Mouse (Mus musculus) G1E (cell line): ENCODE measurements around the gene Chchd5. TPM values are rescaled to one million over a fixed set of nuclear protein-coding genes. Genes with fewer than 3 reads are reported as not detected.

Experiments used
- ATAC-seq: 2 replicates; pipeline ENCODE4 v1.8.0; 2016; ENCODE audit warnings: mild to moderate bottlenecking; ENCODE audit not compliant: insufficient number of reproducible peaks, poor library complexity, low FRiP score, severe bottlenecking; ENCODE audit errors: extremely low read depth
- DNase-seq: peaks from one replicate; pipeline ENCODE4 v3.0.0; 2012; ENCODE audit warnings: low spot score
- H3K27me3 ChIP-seq: 2 replicates; pipeline ENCODE4 v1.6.1; 2012; ENCODE audit warnings: mild to moderate bottlenecking, low read length, inconsistent platforms; ENCODE audit not compliant: insufficient read depth
- H3K36me3 ChIP-seq: replicated peaks from 2 replicates; pipeline ENCODE3; 2012; ENCODE audit warnings: mild to moderate bottlenecking, inconsistent platforms
- H3K4me1 ChIP-seq: 2 replicates; pipeline ENCODE4 v1.6.1; 2012; ENCODE audit warnings: low read depth, low read length, inconsistent platforms, mixed read lengths; ENCODE audit not compliant: insufficient read depth
- H3K4me3 ChIP-seq: 2 replicates; pipeline ENCODE4 v1.5.1; 2012; ENCODE audit warnings: low read depth, mild to moderate bottlenecking, inconsistent platforms, low read length, moderate library complexity, mixed read lengths
- H3K9me3 ChIP-seq: replicated peaks from 2 replicates; pipeline ENCODE4 v1.6.1; 2012; ENCODE audit warnings: inconsistent platforms
- CTCF ChIP-seq: IDR thresholded peaks from 2 replicates; pipeline ENCODE4 v1.5.1; 2012; ENCODE audit warnings: low read depth, low read length, inconsistent platforms, mixed read lengths
- GATA1 ChIP-seq: IDR thresholded peaks from 2 replicates; pipeline ENCODE4 v1.6.1; 2012; ENCODE audit warnings: borderline replicate concordance, low read length, inconsistent platforms, mixed read lengths
- GATA2 ChIP-seq: IDR thresholded peaks from 2 replicates; pipeline ENCODE4 v1.6.1; 2012; ENCODE audit warnings: low read depth, low read length, inconsistent platforms, borderline replicate concordance
- POLR2AphosphoS5 ChIP-seq: IDR thresholded peaks from 2 replicates; pipeline ENCODE4 v1.6.1; 2012; ENCODE audit warnings: low read depth, low read length, inconsistent platforms; ENCODE audit not compliant: insufficient replicate concordance
- TAL1 ChIP-seq: conservative IDR thresholded peaks from 2 replicates; pipeline ENCODE4 v1.6.1; 2012; ENCODE audit warnings: low read depth, low read length, inconsistent platforms, mixed read lengths
- polyA plus RNA-seq: library from polyadenylated mRNA; stranded (reverse); fragments of >175 nt; gene quantifications from 2 replicates; pipeline ENCODE4 v1.2.3, GENCODE M21; 2012
- total RNA-seq, 2 experiments: library from RNA; stranded (forward) in 1 of 2; stranded (reverse) in 1 of 2; fragments of 200-1000 nt in 1 of 2; fragments of >200 nt in 1 of 2; fragmentation: Nextera tagmentation in 1 of 2; gene quantifications; 2 replicates each; pipeline ENCODE4 v1.2.3; 2014 to 2017

The Chchd5 gene
- total and polyA plus RNA-seq, 3 experiments = 33.9 to 65.3 (median 63.3) TPM

DNA sequence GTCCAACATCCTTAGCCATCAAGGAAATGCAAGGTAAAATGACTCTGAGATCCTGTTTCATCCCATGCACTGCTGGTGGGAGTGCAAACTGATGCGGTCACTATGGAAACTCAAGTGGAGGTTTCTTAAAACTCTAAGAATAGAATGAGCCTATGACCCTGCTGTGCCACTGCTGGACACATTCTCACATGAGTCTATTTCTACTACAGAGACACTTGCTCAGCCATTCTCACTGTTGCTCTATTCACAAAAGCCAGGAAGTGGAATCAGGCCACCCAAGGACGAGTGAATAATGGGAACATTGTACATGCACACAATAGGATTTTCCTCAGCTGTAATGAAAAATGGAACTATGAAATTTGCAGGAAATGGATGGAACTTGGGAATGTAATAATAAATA lies 19.3 kb downstream of the Chchd5 start:
- no peak for ATAC-seq
- Histone ChIP-seq H3K4me3 (no peak overlapping the region), H3K27me3 (peaks cover 15% of the 10 kb centered on the region), H3K4me1 (no peaks in the 10 kb centered on the region), H3K9me3 (no peaks in the 10 kb centered on the region), H3K36me3 (no peaks in the 10 kb centered on the region)
- no peak for DNase-seq
- TF ChIP-seq GATA1 = no peak
- no peak for TF ChIP-seq CTCF
- TF ChIP-seq TAL1 = no peak
- TF ChIP-seq GATA2 = no peak
- no peak for TF ChIP-seq POLR2AphosphoS5

DNA sequence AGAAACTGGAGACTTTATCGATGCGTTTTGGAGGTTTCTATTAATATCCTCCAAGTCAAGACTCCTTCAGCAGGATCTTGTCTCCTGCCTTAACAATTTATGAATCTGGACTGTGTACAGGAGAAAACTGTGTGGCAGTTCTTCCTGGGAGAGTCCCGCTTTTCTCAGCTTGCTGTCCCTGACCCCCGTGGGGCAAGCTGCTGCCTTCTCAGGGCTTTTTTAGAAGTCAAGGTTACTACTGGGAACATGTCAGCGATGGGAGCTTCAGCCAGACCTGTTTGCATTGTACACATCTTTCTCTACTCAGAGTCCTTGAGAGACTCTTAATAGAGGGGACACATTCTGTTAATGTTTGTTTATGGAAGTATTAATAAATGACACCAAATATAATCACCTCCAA lies 20.9 kb downstream of the Chchd5 start:
- Histone ChIP-seq H3K9me3 (no peaks in the 10 kb centered on the region), H3K4me3 (no peak overlapping the region), H3K4me1 (no peaks in the 10 kb centered on the region), H3K36me3 (no peaks in the 10 kb centered on the region), H3K27me3 (peaks cover 8% of the 10 kb centered on the region)
- no peak for TF ChIP-seq TAL1
- TF ChIP-seq POLR2AphosphoS5 = no peak
- TF ChIP-seq GATA1 = no peak
- TF ChIP-seq CTCF = no peak
- TF ChIP-seq GATA2 = no peak
- no peak for DNase-seq
- no peak for ATAC-seq

DNA sequence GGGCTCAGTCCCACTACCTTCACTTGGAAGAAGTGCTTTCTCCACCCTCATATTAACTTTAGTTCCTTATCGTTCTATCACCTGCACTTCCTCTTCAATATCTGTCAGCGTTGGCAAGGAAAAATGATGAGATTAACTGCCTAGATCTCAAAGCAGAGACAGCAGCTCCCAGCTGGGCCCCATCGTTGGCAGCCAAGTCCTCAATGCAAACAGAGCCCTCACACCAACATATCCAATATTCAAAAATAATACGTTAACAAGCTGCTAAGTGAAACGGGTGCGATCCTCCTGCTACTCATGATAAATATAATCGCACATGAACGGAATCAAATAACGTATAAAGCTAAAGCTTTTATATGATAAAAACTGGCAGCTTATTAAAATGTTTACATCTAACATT lies 21.6 kb downstream of the Chchd5 start:
- H3K4me3 ChIP-seq = no peak overlapping the region
- H3K36me3 ChIP-seq = no peaks in the 10 kb centered on the region
- no peaks in the 10 kb centered on the region for H3K4me1 ChIP-seq
- TF ChIP-seq GATA2 = no peak
- no peak for TF ChIP-seq GATA1
- TF ChIP-seq CTCF = no peak
- no peak for TF ChIP-seq TAL1
- TF ChIP-seq POLR2AphosphoS5 = no peak
- peaks cover 7% of the 10 kb centered on the region for H3K27me3 ChIP-seq
- no peak for ATAC-seq
- DNase-seq = no peak
- H3K9me3 ChIP-seq = no peaks in the 10 kb centered on the region

GRCm38 (mm10) chr2:129152751-129153150 lies 23.3 kb downstream of the Chchd5 start:
- TF ChIP-seq GATA2 = no peak
- no peak for TF ChIP-seq POLR2AphosphoS5
- TF ChIP-seq CTCF = no peak
- no peak for DNase-seq
- no peak overlapping the region for H3K4me3 ChIP-seq
- H3K9me3 ChIP-seq = no peaks in the 10 kb centered on the region
- no peak for ATAC-seq
- no peaks in the 10 kb centered on the region for H3K36me3 ChIP-seq
- H3K27me3 ChIP-seq = peaks cover 11% of the 10 kb centered on the region
- H3K4me1 ChIP-seq = no peaks in the 10 kb centered on the region

- peaks cover 35% of the 10 kb centered on the region for H3K27me3 ChIP-seq
- TF ChIP-seq CTCF = no peak
- TF ChIP-seq GATA1 = no peak
- no peak for TF ChIP-seq TAL1
- no peak for TF ChIP-seq POLR2AphosphoS5
- TF ChIP-seq GATA2 = no peak
- H3K9me3 ChIP-seq = no peaks in the 10 kb centered on the region
- ATAC-seq = no peak
- H3K4me1 ChIP-seq = no peaks in the 10 kb centered on the region
- H3K36me3 ChIP-seq = no peaks in the 10 kb centered on the region
- no peak for DNase-seq
- no peak overlapping the region for H3K4me3 ChIP-seq
Observed at GRCm38 (mm10) chr2:129164815-129165214, 35.3 kb downstream of the Chchd5 start.

GRCm38 (mm10) chr2:129166466-129167463 lies 37.3 kb downstream of the Chchd5 start:
- Histone ChIP-seq H3K9me3 (no peaks in the 10 kb centered on the region), H3K36me3 (no peaks in the 10 kb centered on the region), H3K4me1 (no peaks in the 10 kb centered on the region), H3K4me3 (no peak overlapping the region), H3K27me3 (peaks cover 35% of the 10 kb centered on the region)
- no peak for DNase-seq
- no peak for TF ChIP-seq POLR2AphosphoS5
- TF ChIP-seq GATA1 = no peak
- ATAC-seq = no peak
